Mouse (Mus musculus): ENCODE measurements around the gene Ptprr. TPM values are rescaled to one million over a fixed set of nuclear protein-coding genes. Genes with fewer than 3 reads are reported as not detected.

The Ptprr gene
- polyA plus RNA-seq, 1 experiment from 2014 or later, result 8.4 TPM

DNA sequence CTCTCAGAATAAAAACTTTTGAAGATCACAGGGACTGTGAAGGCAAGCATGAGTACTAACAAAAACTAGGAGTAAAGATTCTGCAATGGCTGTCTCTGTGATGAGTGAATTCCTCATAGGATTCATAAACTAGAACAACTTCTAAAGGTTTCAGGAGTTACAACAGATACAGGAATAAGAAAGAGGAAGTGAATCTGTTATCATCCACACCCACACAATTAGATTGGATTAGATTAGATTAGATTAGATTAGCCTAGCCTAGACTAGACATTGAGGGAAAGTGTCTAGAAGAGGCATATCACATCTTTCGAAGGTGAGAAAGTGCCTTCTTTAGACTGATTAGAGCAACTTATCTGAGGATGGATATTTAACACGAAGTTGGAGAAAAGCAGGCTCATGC lies 117.2 kb downstream of the Ptprr start:
- 93% methylated on average over 2 of the region's 2 CpGs for WGBS
- TF ChIP-seq CTCF (IDR thresholded peaks at IDR 0.05; ENCODE audit: low read depth), result no peak
- TF ChIP-seq EP300 (optimal IDR thresholded peaks at IDR 0.05), result no peak
- Histone ChIP-seq H3K4me2 (replicated peaks; ENCODE audit: low read depth) (no peak overlapping the region), H3K9me3 (ENCODE audit: control insufficient read depth, low read length) (no peaks in the 10 kb centered on the region), H3K27ac (replicated peaks) (no peak overlapping the region), H3K4me3 (ENCODE audit: low read depth, low read length) (no peak overlapping the region), H3K36me3 (ENCODE audit: control insufficient read depth, insufficient read depth, low read length) (no peaks in the 10 kb centered on the region), H3K9ac (ENCODE audit: low read length) (no peak overlapping the region), H3K4me1 (replicated peaks; ENCODE audit: control insufficient read depth, insufficient read depth) (no peaks in the 10 kb centered on the region), H3K27me3 (ENCODE audit: control insufficient read depth, insufficient read depth, low read length) (no peaks in the 10 kb centered on the region)
- ATAC-seq (ENCODE audit: low FRiP score, low TSS enrichment) (no peak), DNase-seq (ENCODE audit: low spot score) (no peak)

DNA sequence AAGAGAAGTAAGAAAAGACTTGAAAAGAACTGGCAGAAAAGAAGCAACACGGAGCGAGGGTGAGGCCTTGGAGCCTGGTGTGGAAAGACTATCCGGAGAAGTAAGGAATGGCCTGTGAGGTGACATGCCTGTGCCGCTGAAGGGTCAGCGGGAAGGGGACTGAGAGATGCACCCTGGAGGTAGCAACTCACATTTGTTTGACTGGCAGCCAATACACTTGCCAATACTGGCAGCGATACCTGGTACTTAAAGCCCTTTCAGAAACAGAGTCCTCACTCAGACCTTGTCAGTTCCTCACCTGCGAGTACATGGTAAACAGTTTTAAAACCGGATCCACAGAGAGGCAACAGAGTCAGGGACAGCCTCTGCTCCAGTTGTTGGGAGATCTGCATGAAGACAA lies 122.2 kb downstream of the Ptprr start:
- Histone ChIP-seq H3K4me2 (replicated peaks; ENCODE audit: low read depth) (no peak overlapping the region), H3K9ac (ENCODE audit: low read length) (no peak overlapping the region), H3K9me3 (ENCODE audit: control insufficient read depth, low read length) (no peaks in the 10 kb centered on the region), H3K36me3 (ENCODE audit: control insufficient read depth, insufficient read depth, low read length) (no peaks in the 10 kb centered on the region), H3K27ac (replicated peaks) (no peak overlapping the region), H3K27me3 (ENCODE audit: control insufficient read depth, insufficient read depth, low read length) (no peaks in the 10 kb centered on the region), H3K4me3 (ENCODE audit: low read depth, low read length) (no peak overlapping the region), H3K4me1 (replicated peaks; ENCODE audit: control insufficient read depth, insufficient read depth) (no peaks in the 10 kb centered on the region)
- TF ChIP-seq EP300 (optimal IDR thresholded peaks at IDR 0.05) (no peak), CTCF (IDR thresholded peaks at IDR 0.05; ENCODE audit: low read depth) (no peak)
- 88% methylated on average over 8 of the region's 8 CpGs for WGBS
- no peak for DNase-seq (ENCODE audit: low spot score)
- ATAC-seq (ENCODE audit: low FRiP score, low TSS enrichment), result no peak

DNA sequence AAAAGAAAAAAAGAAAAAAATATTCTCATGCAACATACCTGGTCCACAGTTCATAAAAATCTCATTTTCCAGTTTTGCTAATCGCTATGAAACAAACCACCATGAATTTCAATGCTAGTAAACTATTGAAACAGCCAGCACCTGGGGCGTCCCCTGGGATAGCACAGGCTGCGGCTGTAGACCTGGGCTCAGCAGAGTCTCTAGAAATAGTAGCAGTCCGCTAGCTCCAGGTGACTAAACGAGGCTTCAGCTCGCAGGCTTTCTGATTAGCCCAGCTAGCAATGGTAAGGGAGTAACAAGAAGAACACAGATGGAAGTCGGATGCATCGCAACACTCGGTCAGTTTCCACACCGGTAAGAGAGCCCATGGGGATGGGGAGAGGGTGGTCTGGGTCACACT lies 125.7 kb downstream of the Ptprr start:
- Histone ChIP-seq H3K4me1 (replicated peaks; ENCODE audit: control insufficient read depth, insufficient read depth) (no peaks in the 10 kb centered on the region), H3K9me3 (ENCODE audit: control insufficient read depth, low read length) (no peaks in the 10 kb centered on the region), H3K4me3 (ENCODE audit: low read depth, low read length) (no peak overlapping the region), H3K9ac (ENCODE audit: low read length) (no peak overlapping the region), H3K27me3 (ENCODE audit: control insufficient read depth, insufficient read depth, low read length) (no peaks in the 10 kb centered on the region), H3K4me2 (replicated peaks; ENCODE audit: low read depth) (no peak overlapping the region), H3K36me3 (ENCODE audit: control insufficient read depth, insufficient read depth, low read length) (no peaks in the 10 kb centered on the region), H3K27ac (replicated peaks) (no peak overlapping the region)
- no peak for ATAC-seq (ENCODE audit: low FRiP score, low TSS enrichment)
- 84% methylated on average over 10 of the region's 10 CpGs for WGBS
- no peak for DNase-seq (ENCODE audit: low spot score)
- TF ChIP-seq CTCF (IDR thresholded peaks at IDR 0.05; ENCODE audit: low read depth) (no peak), EP300 (optimal IDR thresholded peaks at IDR 0.05) (no peak)

DNA sequence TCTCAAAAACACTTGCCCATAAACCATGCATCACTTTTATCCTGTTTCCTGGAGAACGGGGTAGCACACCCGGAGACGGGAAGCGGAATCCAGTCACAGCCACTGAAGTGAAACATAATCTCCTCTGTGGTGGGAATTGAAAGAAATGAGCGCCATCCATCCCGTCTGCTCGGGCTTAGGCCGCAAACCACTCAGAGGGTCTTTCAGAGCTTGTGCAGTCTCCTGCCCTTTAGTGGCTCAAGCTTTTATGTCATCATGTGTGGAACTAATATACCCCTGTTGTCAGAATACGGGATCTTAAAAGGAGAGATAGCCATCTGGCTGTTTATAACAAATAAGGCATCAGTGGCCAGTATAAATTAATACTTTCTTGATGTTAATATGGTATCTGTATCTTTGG lies 128.1 kb downstream of the Ptprr start:
- Histone ChIP-seq H3K27ac (replicated peaks) (no peak overlapping the region), H3K9me3 (ENCODE audit: control insufficient read depth, low read length) (no peaks in the 10 kb centered on the region), H3K4me1 (replicated peaks; ENCODE audit: control insufficient read depth, insufficient read depth) (no peaks in the 10 kb centered on the region), H3K4me2 (replicated peaks; ENCODE audit: low read depth) (no peak overlapping the region), H3K9ac (ENCODE audit: low read length) (no peak overlapping the region), H3K4me3 (ENCODE audit: low read depth, low read length) (no peak overlapping the region), H3K27me3 (ENCODE audit: control insufficient read depth, insufficient read depth, low read length) (no peaks in the 10 kb centered on the region), H3K36me3 (ENCODE audit: control insufficient read depth, insufficient read depth, low read length) (no peaks in the 10 kb centered on the region)
- no peak for TF ChIP-seq EP300 (optimal IDR thresholded peaks at IDR 0.05)
- no peak for TF ChIP-seq CTCF (IDR thresholded peaks at IDR 0.05; ENCODE audit: low read depth)
- no peak for DNase-seq (ENCODE audit: low spot score)
- WGBS, result 77% methylated on average over 9 of the region's 9 CpGs
- ATAC-seq (ENCODE audit: low FRiP score, low TSS enrichment), result no peak

DNA sequence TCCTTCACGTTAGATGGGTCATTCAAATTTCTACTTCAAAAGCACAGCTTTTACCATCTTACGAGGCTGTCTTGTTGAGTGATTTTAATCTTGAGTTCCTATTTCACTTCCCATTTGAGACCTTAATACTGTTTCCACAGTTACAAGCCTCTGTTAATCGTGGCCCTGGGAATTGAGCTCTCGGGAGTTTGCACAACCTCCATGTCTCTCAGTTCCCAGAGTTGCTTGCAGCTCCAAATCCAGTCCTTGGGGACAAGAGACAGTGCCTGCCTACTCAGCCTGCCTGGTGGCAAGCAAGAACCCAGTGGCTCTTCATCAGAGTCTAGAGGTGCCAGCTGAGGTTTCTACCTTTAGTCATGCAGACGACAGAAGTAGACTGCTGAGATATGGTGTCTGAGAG lies 136.7 kb downstream of the Ptprr start:
- TF ChIP-seq EP300 (optimal IDR thresholded peaks at IDR 0.05), result no peak
- no peak for TF ChIP-seq CTCF (IDR thresholded peaks at IDR 0.05; ENCODE audit: low read depth)
- no peak for ATAC-seq (ENCODE audit: low FRiP score, low TSS enrichment)

DNA sequence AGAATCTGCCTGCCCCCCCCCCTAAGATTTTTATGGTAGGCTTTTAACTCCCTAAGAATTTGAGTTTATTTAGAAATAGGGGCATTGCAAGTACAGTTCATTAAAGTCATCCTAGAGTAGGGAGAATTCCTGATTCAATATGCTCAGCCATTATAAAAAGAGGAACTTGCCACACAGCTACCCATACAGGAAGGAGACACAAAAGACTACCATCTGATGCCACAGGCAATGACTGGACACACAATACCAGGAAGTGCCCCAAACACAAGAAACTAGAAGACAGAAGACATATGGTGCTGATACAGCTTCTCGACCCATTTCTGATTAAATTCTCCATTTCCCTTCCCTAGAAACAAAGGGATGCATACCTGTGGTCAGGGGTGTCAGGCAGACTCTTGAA lies 138.7 kb downstream of the Ptprr start:
- no peak overlapping the region for H3K4me3 ChIP-seq (ENCODE audit: low read depth, low read length)
- ATAC-seq (ENCODE audit: low FRiP score, low TSS enrichment) (no peak), DNase-seq (ENCODE audit: low spot score) (no peak)
- H3K4me2 ChIP-seq (replicated peaks; ENCODE audit: low read depth), result no peak overlapping the region
- H3K27me3 ChIP-seq (ENCODE audit: control insufficient read depth, insufficient read depth, low read length), result no peaks in the 10 kb centered on the region
- 81% methylated on average over 1 of the region's 1 CpGs for WGBS
- no peaks in the 10 kb centered on the region for H3K4me1 ChIP-seq (replicated peaks; ENCODE audit: control insufficient read depth, insufficient read depth)
- H3K27ac ChIP-seq (replicated peaks), result no peak overlapping the region
- TF ChIP-seq EP300 (optimal IDR thresholded peaks at IDR 0.05) (no peak), CTCF (IDR thresholded peaks at IDR 0.05; ENCODE audit: low read depth) (no peak)
- no peaks in the 10 kb centered on the region for H3K36me3 ChIP-seq (ENCODE audit: control insufficient read depth, insufficient read depth, low read length)
- no peaks in the 10 kb centered on the region for H3K9me3 ChIP-seq (ENCODE audit: control insufficient read depth, low read length)
- H3K9ac ChIP-seq (ENCODE audit: low read length), result no peak overlapping the region

More for the DNA sequence above, 136.7 kb downstream of the Ptprr start:
- no peak overlapping the region for H3K4me2 ChIP-seq (replicated peaks; ENCODE audit: low read depth)
- no peaks in the 10 kb centered on the region for H3K36me3 ChIP-seq (ENCODE audit: control insufficient read depth, insufficient read depth, low read length)
- no peaks in the 10 kb centered on the region for H3K27me3 ChIP-seq (ENCODE audit: control insufficient read depth, insufficient read depth, low read length)
- no peak overlapping the region for H3K4me3 ChIP-seq (ENCODE audit: low read depth, low read length)
- WGBS, result 84% methylated on average over 5 of the region's 5 CpGs
- H3K4me1 ChIP-seq (replicated peaks; ENCODE audit: control insufficient read depth, insufficient read depth), result no peaks in the 10 kb centered on the region
- no peak overlapping the region for H3K9ac ChIP-seq (ENCODE audit: low read length)
- no peaks in the 10 kb centered on the region for H3K9me3 ChIP-seq (ENCODE audit: control insufficient read depth, low read length)
- no peak for DNase-seq (ENCODE audit: low spot score)
- no peak overlapping the region for H3K27ac ChIP-seq (replicated peaks)
